Mouse (Mus musculus) lung, postnatal 14 days (tissue): ENCODE measurements around the gene Ccdc188.
A peak's percentile ranks its signal among the peaks of the same experiment; 100 is the strongest.
"Not testable (repeated sequence)": the region's sequence is repeated elsewhere in the genome, so short reads cannot be mapped to it uniquely, and the experiment has no call there.

Source experiments
- DNase-seq: peaks from one replicate; pipeline ENCODE4 v3.0.0; 2021

Gene Ccdc188

DNA sequence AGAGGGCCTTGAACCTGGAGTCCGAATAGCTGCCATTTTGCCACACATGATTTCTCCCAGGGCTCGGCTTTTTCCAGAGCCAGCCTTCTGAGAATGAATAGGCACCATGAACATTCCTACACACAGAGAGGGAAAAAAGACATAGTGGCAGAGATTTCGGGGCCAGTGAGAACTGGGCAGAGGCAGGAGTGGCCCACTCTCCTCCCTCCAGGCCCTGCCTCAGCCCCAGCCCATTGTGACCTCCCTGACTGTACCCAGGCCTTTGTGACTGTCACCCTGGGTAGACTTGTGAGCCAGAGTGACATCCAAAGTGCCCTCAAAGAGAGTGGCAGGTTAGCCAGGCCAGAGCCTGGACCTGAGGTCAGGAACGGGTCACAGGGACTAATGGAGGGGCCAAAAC is at the start of gene Ccdc188:
Gene Ccdc188 (plus strand): TSS at position 301 of the 400 bp plus-strand sequence.
- no peak for DNase-seq

GRCm38 (mm10) chr16:18169156-18169555 is 48.5 kb upstream of the Ccdc188 start:
- DNase-seq: no peak

GRCm38 (mm10) chr16:18169776-18170175 is 47.9 kb upstream of the Ccdc188 start:
- DNase-seq: no peak

GRCm38 (mm10) chr16:18172266-18172855 is 45.3 kb upstream of the Ccdc188 start:
- DNase-seq: peak; percentile 90

GRCm38 (mm10) chr16:18173231-18173630 is 44.4 kb upstream of the Ccdc188 start:
- no peak for DNase-seq

GRCm38 (mm10) chr16:18173788-18174187 is 43.9 kb upstream of the Ccdc188 start:
- DNase-seq: no peak

DNA sequence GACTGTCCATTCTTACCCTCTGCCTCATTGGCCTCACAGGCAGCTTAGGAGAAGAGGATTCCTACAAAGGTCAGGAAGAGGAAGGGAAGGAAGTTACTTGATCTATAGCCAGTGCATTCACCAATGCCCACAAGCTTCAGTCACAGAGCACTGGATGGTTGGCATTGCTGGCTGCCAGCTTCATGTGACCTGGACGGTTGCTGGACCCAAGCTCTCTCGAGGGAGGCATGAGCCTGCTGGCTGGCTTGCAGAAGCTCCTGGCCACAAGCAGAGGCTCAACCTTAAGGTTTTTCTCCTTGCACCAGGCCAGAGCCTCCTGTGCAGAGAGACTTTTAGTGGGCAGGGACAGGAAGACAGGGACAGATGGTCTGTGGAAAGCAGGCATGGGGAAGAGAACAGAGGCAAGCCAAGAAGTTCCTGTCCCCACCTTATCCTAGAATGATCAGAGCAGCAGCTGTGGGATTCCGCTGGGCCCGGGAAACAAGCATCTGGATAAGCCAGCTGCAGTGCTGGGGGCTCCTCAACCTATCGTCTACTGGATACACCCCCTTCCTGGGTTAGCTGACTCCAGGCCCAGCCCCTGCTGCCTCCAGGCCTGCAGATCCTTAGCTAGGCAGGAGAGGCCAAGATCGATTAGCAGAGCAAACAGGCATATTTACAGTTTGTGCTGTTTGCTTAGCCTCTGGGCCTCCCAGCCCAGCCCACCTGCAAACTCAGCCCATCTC is 41.7 kb upstream of the Ccdc188 start:
- DNase-seq: no peak

DNA sequence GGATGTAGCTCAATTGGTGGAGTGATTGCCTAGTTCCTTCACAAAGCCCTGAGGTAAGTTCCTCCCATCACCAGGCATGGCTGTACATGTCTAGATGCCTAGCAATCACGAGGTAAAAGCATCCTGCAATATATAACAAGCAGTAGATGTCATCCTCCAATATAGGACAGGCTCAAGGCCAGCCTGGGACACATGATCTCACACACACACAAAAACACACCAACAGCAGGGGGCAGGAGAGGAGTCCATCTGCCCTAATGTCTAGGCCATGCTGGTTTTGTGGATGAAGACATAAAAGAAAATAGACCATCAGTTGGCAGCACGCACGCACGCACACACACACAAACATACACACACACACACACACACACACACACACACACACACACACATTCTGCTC is 40.9 kb upstream of the Ccdc188 start:
- no peak for DNase-seq

DNA sequence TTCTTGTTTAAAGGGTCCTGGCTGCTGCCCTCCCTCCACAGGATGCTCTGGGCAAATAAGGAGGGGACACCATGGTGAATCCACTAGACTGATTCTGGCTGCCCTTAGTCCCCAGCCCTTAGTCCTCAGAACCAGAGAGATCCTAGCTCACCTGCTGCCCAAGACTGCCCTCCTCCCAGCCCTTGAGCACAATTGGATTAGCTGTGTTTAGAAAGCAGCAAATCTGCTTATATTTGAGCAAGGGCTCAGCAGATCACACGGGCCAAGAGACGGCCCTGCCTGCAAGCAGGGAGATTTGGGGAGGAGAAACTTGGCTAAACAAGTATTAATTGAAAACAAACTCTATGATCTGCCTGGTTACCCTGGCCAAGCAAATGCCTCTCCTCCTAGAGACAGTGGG is 38.1 kb upstream of the Ccdc188 start:
- no peak for DNase-seq

- DNase-seq: no peak
Measured at GRCm38 (mm10) chr16:18181398-18181797, 36.3 kb upstream of the Ccdc188 start.

GRCm38 (mm10) chr16:18182766-18183165 is 34.9 kb upstream of the Ccdc188 start:
- no peak for DNase-seq

- no peak for DNase-seq
Measured at GRCm38 (mm10) chr16:18185715-18186449, 31.8 kb upstream of the Ccdc188 start.

DNA sequence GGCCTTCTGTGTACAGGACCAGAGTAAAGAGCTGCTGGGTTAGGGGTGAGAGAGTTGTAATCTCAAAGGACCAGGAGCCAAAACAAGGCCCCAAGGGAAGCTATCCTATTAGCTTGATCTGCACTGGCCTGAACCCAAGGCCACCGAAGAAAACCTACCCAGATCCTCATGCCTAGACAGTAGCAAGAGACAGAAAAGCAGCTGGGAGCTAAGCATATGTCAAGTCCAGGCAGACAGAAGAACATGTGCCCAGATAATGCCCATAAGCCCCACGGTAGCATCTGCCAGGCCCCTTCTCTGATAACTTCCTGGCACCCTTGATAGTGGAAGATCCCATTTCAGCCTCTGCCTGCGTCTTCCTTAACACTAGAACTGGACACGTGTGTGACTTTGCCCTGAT is 30.9 kb upstream of the Ccdc188 start:
- no peak for DNase-seq

DNA sequence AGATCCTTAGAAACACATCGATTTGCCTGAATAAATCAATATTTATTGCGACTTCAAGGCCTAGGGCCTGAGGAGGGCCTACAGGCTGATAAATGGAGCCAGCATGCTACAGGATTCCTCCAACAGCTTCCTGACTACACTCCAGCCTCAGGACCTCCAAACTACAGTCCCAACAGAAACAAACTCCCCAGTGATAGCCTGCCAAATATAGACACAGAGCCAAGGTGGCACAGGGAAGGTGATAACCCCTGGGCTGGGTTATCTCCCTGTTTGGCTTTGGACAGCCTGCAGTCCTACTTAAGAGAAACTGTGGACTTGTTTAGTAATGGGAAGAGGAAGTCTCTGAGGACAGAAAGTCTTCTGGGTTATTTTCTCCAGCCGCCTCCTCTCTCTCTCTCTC is 30.5 kb upstream of the Ccdc188 start:
- DNase-seq: no peak

DNA sequence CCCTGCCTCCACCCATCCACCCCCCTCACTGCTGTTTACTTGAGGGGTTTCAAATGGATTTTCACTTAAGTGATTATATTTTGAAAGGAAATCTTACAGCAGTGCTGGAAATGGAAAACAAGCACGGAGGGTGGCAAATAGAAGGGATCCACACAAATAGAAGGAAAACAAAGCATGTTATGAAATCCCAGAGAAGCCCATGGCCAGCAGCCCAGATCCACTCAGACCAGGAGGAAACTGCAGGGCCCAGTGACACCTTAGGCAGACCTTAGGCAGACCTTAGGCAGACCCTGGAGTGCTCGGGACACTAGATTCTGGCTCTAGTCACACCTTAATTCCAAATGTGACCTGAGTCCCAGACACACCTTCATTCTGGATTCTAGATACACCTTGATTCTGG is 26.7 kb upstream of the Ccdc188 start:
- no peak for DNase-seq

- no peak for DNase-seq
Measured at GRCm38 (mm10) chr16:18194208-18194985, 23.3 kb upstream of the Ccdc188 start.

GRCm38 (mm10) chr16:18195068-18195467 is 22.6 kb upstream of the Ccdc188 start:
- no peak for DNase-seq

- DNase-seq: not testable (repeated sequence)
Measured at GRCm38 (mm10) chr16:18195561-18195960, 22.1 kb upstream of the Ccdc188 start.

- no peak for DNase-seq
Measured at GRCm38 (mm10) chr16:18197881-18198280, 19.8 kb upstream of the Ccdc188 start.

GRCm38 (mm10) chr16:18198365-18199098 is 19.1 kb upstream of the Ccdc188 start:
- DNase-seq: no peak

GRCm38 (mm10) chr16:18200062-18200461 is 17.6 kb upstream of the Ccdc188 start:
- DNase-seq: no peak

DNA sequence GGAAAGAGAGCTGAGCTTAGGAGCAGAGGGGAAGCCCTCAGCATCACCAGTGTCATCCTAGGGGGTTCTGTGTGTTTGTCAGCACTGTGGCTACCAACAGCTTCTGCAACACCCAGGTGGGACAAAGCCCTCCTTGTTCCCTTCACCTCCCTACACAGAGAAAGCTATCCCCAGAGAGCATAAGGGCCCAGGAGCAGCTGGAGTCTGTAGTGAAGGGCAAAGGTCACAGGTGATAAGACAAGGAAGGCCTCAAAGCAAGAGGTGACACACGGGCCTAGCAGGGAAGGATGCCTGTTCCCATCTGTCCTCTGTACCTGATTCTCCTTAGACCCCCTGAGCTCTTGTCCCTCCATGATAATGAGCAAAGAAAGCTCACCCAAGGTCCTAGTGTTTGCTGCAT is 16.1 kb upstream of the Ccdc188 start:
- no peak for DNase-seq

DNA sequence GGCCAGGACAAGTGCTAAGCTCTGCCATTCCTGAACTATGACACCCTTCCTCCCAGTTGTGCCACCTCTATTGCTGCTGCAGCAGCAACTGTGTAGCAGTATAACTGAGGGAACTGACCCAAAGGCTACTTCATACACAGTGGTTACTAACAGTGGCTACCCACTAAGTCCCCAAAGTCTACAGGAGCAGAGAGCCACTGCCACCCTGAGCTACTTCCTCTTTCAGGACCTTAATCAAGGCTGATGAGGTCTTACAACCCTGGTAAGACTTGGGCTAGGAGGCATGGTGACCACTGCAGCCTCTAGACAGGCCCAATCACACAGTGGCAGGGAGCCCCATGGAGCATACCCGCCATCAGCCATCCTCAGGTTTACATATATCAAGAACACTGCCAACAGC is 15.6 kb upstream of the Ccdc188 start:
- no peak for DNase-seq
